Mouse (Mus musculus): ENCODE results near the gene Bmp2k. TPM values are rescaled to one million over a fixed set of nuclear protein-coding genes. Genes with fewer than 3 reads are reported as not detected.

The Bmp2k gene
- total RNA-seq, 2 experiments from 2014 or later: 15.5 to 16.8 TPM

GRCm38 (mm10) chr5:96970472-96970848 is 27.0 kb upstream of the Bmp2k start:
- no peak for DNase-seq (ENCODE audit: low spot score in 2 of 2)

DNA sequence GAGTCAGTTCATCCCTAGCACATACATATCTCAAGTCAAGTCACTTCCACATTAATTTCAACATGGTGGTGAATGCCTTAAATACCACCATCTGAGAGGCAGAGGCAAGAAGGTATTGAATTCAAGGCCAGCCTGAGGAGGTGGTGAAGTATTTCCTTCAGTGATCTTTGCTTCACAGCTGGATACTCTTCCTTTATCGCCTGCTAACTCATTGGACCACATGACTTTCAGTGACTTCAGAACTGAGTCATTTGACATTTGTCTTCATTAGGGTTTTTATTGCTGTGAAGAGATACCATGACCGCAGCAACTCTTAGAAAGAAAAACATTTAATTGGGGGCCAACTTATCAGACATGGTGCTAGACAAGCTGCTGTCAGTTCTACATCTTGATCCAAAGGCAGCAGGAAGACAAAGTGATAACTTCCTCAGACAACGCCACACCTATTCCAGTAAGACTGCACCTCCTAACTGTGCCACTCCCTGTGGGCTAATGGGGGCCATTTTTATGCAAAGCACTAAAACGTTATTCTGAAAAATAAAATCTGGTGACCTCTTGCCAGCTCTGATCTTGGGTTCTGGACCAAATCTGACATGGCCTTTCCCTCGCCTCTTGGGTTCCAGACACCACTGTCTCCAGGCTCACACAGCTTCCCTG is 24.9 kb upstream of the Bmp2k start:
- no peak for DNase-seq (ENCODE audit: low spot score in 2 of 2)

DNA sequence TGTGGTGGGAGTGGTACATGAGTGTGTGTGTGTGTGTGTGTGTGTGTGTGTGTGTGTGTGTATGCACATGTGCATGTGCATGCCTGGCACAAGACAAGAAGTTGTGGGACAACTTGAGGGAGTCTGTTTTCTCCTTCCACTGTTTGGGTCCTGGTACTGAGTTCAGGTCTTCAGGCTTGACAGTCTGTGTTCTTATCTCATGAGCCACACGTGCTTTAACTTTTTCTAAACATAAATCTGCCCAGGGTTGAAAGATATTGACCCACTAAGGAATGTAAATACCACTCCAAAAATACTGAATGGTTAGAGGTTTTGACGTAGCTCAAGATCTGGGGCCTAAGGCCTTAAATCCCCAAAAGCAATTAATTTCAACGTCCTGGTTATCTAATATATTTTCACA is 23.8 kb upstream of the Bmp2k start:
- DNase-seq (ENCODE audit: low spot score in 2 of 2): no peak

GRCm38 (mm10) chr5:96974661-96975060 is 22.8 kb upstream of the Bmp2k start:
- DNase-seq (ENCODE audit: low spot score in 2 of 2): no peak

DNA sequence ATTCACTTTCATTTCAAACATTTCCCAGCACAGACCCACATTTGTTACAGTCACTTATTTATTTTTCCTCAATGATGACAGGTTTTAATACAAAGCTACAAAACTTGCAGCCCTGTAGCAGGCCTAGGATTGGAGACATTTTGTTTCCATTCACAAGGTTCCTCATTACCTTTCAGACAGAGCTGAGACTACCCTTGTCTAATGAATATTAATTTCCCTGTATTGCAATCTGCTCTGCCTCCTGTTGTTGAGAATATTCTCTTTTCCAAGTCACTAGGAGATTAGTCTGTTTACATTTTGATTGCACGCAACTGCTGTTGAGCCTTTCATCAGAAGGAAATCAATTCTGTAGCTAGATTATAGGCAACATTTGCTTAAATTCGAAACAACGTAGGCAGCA is 22.4 kb upstream of the Bmp2k start:
- DNase-seq (ENCODE audit: low spot score in 2 of 2): no peak

DNA sequence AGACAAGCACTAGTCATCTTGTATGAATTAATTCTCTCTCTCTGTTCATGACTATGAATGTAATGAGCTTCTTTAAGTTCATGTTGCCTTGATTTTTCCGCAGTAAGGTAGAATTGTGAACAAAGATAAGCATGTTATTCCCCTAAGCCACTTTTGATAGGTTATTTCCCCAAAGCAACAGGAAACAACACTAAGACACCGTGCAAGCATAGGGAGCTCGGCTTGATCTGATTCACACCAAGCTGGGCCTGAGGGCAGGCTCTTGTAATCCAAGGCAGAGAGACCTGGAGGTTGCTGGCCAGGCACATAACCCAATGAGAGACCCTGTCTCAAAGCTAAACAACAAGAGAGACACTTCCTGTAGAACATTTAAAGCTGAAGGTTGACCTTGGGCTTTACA is 21.3 kb upstream of the Bmp2k start:
- DNase-seq (ENCODE audit: low spot score in 2 of 2): no peak

DNA sequence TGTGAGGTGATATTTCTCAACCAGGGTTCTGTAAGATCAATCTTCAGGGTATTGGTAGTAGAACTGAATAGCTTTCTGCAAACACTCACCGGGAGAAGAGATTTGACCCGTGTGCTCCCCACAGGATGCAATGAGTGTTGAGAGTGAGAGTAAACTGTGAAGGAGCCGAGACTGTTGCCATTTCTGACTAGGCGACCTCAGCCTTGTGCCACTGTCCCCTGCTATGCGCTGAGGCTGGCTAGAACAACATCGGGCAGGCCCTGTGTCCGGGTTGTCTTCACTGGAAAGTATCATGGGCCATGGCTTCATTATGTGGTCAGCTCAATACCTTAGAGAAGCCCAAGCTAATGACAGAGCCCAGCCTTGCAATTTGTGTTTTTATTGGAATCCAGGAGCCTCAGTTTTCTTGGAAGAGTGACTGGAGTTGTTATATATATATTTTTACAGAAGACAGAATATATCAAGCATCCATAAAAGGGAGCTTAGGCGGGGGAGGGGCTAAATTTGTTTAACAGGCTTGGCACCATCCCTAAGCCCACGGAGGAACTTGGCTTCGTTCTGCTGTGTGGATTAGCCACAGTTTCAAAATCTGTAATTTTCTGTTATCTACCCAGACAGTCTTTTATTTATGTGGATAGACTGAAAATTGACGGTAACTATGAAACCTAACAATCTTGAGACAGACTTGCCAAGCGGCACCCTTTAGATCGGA is 18.0 kb upstream of the Bmp2k start:
- DNase-seq (ENCODE audit: low spot score in 2 of 2): no peak

GRCm38 (mm10) chr5:96980008-96980634 is 17.4 kb upstream of the Bmp2k start:
- no peak for DNase-seq (ENCODE audit: low spot score in 2 of 2)

- DNase-seq (ENCODE audit: low spot score in 2 of 2): no peak
Observed at GRCm38 (mm10) chr5:96981987-96982386, 15.5 kb upstream of the Bmp2k start.

GRCm38 (mm10) chr5:96983142-96983541 is 14.3 kb upstream of the Bmp2k start:
- DNase-seq (ENCODE audit: low spot score in 2 of 2): no peak

DNA sequence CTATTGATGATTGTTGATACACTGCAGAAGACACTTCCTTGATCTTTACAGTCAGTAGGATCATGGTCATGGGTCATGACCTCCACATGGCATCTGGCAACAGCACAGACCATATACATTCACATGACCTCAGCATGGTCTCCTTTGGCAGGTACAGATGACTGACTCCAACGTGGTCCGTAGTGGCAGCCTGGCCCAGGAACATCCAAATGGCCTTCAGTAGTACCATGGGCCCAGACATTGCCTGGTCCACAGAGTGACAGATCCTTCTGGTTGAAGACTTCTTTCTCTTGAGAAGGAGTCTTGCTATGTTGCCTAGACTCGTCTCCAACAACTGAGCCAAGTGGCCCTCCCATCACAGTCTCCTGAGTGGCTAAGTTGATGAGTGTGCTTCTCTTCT is 10.6 kb upstream of the Bmp2k start:
- no peak for DNase-seq (ENCODE audit: low spot score in 2 of 2)

DNA sequence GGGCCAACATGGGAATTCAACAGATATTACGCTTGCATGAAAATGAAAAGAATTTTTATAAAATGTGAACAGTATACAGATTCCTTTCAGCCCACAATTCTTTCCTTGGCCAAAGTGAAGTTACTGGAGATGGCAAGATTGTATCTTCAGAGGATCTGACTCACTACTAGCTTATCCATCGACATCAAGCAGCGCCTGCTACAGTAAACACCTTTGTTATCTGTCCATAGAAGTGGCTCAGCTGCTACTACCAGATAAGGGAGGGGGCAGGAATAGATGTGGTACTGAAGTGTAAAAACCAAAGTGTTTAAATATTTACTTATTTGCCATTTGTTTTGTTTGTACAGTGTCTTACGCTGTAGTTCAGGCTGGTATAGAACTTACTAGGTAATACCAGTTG is 8.6 kb upstream of the Bmp2k start:
- DNase-seq (ENCODE audit: low spot score in 2 of 2): no peak

- DNase-seq (ENCODE audit: low spot score in 2 of 2): no peak
Observed at GRCm38 (mm10) chr5:96991156-96991555, 6.3 kb upstream of the Bmp2k start.

DNA sequence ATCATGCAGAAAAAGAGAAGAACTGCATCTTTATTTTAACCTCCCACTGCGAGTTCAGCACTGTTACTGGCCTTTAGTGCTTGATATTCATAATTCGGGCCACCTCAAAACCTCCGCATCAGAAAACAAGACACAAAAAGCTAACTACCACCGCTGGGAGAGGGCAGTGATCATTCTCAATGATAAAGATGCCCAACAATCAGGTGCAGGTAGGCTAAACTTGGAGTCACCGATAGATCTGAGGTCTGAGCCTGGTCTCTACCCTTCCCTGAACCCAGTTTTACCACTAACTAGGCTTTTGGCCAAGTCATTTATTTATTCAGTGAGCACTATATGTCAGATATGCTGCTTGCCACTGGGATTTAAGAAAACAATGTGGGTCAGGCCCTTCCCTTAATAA is 4.8 kb upstream of the Bmp2k start:
- no peak for DNase-seq (ENCODE audit: low spot score in 2 of 2)

DNA sequence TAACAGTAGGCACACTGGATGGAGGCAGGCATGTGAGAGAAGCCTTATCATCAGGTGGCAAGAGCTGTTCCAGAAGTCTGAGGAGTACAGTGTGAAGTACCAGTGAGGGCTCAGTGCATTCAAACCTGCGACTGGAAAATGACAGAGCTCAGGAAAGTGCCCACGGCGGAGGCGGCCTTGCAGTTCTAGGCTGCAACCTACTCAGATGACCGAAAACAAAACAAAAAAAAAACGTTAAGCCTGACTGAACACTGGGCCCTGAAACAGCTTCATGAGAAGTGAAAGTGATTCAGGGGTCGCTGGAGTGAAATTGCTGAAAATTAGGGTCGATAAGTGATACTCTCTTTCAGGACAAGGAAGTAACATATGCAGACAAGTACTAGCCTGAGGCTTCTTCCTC is 4.4 kb upstream of the Bmp2k start:
- DNase-seq (ENCODE audit: low spot score in 2 of 2): no peak

GRCm38 (mm10) chr5:96995791-96996190 is 1.7 kb upstream of the Bmp2k start:
- no peak for DNase-seq (ENCODE audit: low spot score in 2 of 2)

DNA sequence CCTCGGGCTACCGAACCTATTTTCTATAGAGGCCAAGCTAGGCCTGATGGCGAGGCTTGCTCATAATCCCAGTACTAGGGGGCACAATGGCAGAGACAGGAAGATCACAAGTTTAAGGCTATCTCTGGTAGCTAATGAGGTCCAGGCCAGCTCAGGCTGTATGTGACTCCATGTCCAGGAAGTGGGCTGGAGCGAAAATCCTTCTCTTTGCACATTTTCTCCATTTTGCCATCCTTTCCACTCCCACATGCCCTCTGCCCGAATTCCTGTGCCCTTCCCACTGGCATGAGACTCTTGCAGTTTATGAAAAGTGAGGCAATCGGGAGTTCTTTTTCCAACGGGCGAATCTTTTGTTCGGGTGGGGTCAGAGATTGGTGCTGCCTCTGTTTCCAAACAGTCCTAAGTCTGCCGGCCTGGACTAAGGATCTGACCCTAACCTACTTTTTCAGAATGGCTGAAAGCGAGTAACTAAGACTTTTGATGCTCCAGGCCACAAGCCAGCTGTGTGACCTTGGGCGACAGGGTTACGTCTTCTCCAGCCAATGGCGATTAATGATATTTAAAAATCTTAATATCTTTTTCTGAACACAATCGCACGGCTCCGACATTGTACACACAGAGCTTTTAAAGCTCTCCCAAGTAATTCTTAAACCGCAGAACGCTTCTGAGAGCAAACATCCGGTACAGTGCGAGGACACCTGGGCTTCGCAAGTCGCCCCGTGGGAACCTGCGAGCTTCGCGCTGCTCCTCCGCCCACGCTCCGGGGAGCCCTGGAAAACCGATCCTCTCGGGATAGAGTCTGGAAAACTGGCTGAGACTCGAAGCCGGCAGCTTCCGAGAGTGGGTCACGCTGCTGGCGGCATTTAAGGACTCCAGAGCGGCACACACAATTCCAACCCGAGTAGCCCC is 834 bp upstream of the Bmp2k start:
- DNase-seq (ENCODE audit: low spot score in 2 of 2): peak in 1 of 2 experiments; percentile 30

DNA sequence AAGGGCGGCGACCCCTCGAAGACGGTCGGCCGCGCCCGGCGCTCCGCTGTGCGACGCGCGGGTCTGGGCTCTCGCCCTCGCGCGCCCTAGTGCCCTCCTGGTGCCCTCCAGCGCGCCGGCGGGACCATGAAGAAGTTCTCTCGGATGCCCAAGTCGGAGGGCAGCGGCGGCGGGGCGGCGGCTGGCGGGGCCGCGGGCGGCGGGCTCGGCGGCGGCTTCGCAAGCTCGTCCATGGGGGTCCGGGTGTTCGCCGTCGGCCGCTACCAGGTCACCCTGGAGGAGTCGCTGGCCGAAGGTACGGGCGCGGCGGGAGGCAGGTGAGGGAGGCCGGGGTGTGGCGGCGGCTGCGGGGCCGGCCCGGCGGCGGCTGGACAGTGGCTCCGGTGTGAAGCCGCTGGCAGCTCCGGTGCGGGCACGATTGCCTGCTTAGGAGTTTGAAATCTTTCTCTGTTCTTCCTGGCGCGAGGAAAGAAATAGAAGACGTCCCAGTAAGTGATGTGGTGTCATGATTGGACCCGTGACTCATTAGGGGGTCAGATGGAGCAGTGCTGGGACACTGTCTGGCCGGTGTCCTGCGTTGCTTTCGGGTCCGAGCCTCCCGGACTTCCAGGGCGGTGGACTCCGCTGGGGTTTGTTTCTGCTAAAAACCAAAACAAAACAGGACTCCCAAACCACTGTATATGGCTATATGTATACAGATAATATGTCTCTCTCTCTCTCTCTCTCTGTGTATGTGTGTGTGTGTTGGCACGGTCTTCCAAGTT is 495 bp downstream of the Bmp2k start:
- DNase-seq (ENCODE audit: low spot score in 2 of 2): peak; percentile 40 to 61

DNA sequence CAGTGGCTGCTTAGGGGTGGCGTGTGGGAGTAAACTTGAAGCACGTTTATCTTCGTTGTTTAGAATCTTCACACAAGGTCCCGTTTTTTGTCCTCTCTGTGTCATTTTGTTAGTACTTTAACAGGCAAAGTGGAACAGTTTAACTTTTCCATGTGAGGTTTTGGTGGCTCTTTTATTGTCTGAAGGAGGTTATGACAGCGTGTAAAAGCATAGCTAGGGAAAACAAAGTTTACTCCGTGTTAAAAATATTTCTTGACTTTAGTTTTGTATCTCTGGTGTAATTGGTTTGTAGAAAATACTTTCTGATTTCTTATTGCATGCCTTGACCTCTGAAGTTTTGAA is 1.0 kb downstream of the Bmp2k start:
- DNase-seq (ENCODE audit: low spot score in 2 of 2): no peak

GRCm38 (mm10) chr5:96999601-97000000 is 2.1 kb downstream of the Bmp2k start:
- DNase-seq (ENCODE audit: low spot score in 2 of 2): no peak

DNA sequence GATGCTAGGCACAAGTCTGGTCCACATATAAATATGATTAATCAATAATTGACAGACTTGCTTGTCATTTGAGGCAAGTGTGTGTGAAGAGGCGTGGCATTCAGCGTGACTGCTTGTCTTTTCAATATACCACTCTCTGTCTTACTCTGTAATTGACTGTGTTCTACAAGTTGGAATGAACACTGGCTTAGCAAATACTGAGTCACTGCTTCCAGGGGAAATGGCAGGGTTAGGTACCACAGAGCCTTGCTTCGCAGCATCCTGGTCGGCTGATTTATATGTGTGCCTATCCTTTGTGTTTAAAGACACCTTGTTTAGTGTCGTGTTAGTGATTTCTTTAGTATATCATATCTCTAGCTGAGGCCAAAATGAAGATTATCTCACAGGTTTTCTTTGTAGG is 3.0 kb downstream of the Bmp2k start:
- DNase-seq (ENCODE audit: low spot score in 2 of 2): no peak

Measured in gastrocnemius, postnatal 4 days (tissue).